Comparison of ENCODE assay signal across 22 mouse cellular contexts in the genomic region with DNA sequence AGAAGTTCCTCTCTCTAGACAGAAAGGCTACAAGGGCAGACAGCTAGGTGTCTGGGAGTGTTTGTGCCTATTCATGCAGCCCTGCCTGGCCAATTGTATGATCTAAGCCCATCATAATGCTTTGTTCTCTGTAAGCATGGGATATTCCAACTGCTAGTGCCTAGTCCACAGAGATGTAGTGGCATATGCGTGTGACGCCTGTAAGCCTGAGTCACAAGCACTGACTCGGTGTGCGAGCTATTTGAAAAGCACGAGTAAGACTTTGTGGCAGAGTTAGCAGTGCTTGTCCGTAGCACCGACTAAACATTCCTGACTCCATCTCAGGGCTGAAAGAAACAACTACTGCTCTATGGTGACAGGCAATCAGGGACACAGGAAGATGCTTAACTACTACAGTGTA.
DNase-seq lines count a peak whose midpoint lies in the region; ATAC-seq and TF ChIP-seq lines count a peak whose summit lies in the region.
"Had no signal": no experiment of that assay in that cellular context is flagged by ENCODE, and none has a peak within 500 bp of the region (broad histone marks: within the 10 kb centered on the region; RNA-seq: fewer than 3 reads in every experiment).

No protein-coding gene starts in this region.

- no peak for ATAC-seq in forebrain, embryonic 15.5 days (replicated peaks)
- ATAC-seq in forebrain, embryonic 13.5 days = no peak
- ATAC-seq: activated CD4-positive, CD25-positive, alpha-beta regulatory T cell, adult 4 months; CD4-positive, CD25-positive, alpha-beta regulatory T cell, adult 4 months; forebrain, postnatal 0 days; intestine, postnatal 0 days had no signal

- no peak overlapping the region for H3K4me3 ChIP-seq in forebrain, embryonic 15.5 days
- H3K4me3 ChIP-seq in forebrain, embryonic 13.5 days = no peak overlapping the region
- H3K4me3 ChIP-seq in left cerebral cortex, adult 2 months = no peak overlapping the region
- H3K4me3 ChIP-seq in CH12.LX (replicated peaks in 1 of 3; ENCODE audit: low read depth in 2 of 3, low read length in 2 of 3, poor library complexity in 1 of 3) = no peak overlapping the region
- H3K4me3 ChIP-seq: embryonic facial prominence, embryonic 12.5 days; erythroblast, embryonic 14.5 days; heart, embryonic 10.5 days; liver, embryonic 13.5 days had no signal

- H3K4me2 ChIP-seq in forebrain, embryonic 15.5 days (replicated peaks) = no peak overlapping the region
- no peak overlapping the region for H3K4me2 ChIP-seq in forebrain, embryonic 13.5 days
- H3K4me2 ChIP-seq in CH12.LX (ENCODE audit: insufficient read depth, low read depth, poor library complexity, severe bottlenecking) = no peak overlapping the region
- H3K4me2 ChIP-seq: embryonic facial prominence, embryonic 12.5 days; liver, embryonic 13.5 days had no signal

- no peaks in the 10 kb centered on the region for H3K27me3 ChIP-seq in forebrain, embryonic 15.5 days
- no peaks in the 10 kb centered on the region for H3K27me3 ChIP-seq in forebrain, embryonic 13.5 days
- H3K27me3 ChIP-seq in CH12.LX (replicated peaks) = no peaks in the 10 kb centered on the region
- H3K27me3 ChIP-seq: embryonic facial prominence, embryonic 12.5 days; liver, embryonic 13.5 days had no signal

- TF ChIP-seq EP300 in CH12.LX (IDR thresholded peaks at IDR 0.05; ENCODE audit: low read length) = no peak

- intact Hi-C loops in left cerebral cortex, adult 2 months (cut with DNase I) = no loop called here

- no peaks in the 10 kb centered on the region for H3K9me3 ChIP-seq in forebrain, embryonic 15.5 days
- H3K9me3 ChIP-seq in forebrain, embryonic 13.5 days (replicated peaks) = no peaks in the 10 kb centered on the region
- no peaks in the 10 kb centered on the region for H3K9me3 ChIP-seq in CH12.LX (replicated peaks; ENCODE audit: low read length)
- H3K9me3 ChIP-seq: embryonic facial prominence, embryonic 12.5 days; heart, embryonic 10.5 days; liver, embryonic 13.5 days had no signal

- no peaks in the 10 kb centered on the region; the same call in 1 of the 2 replicates for H3K79me2 ChIP-seq in CH12.LX (replicated peaks; ENCODE audit: control insufficient read depth, extremely low read depth, insufficient read depth, poor library complexity, severe bottlenecking)

- in situ Hi-C loops in CH12.LX (cut with MboI; ENCODE audit: low pct_ligation_motif_present, low pct_unique_long_range_greater_than_20kb, low sequenced_read_pairs) = no loop called here

- dilution Hi-C loops in CH12.LX (cut with MboI; ENCODE audit: extremely low pct_ligation_motif_present, extremely low pct_unique_long_range_greater_than_20kb, low sequenced_read_pairs) = no loop called here

- TF ChIP-seq POLR2A in CH12.LX (IDR thresholded peaks at IDR 0.05; ENCODE audit: low read depth, low read length) = 0 out of 2 replicates have a peak, but pooled peaks have one; percentile 11

- no peak for TF ChIP-seq CTCF in left cerebral cortex, adult 2 months (IDR thresholded peaks at IDR 0.05)
- TF ChIP-seq CTCF in CH12.LX (conservative IDR thresholded peaks at IDR 0.05 in 1 of 2, IDR thresholded peaks at IDR 0.05 in 1 of 2; ENCODE audit: low read depth in 2 of 2, low read length in 2 of 2) = no peak

- 80% methylated on average over 7 of the region's 7 CpGs for WGBS in forebrain, embryonic 15.5 days
- WGBS in forebrain, embryonic 13.5 days = 80% methylated on average over 7 of the region's 7 CpGs

- no peak overlapping the region for H3K9ac ChIP-seq in forebrain, embryonic 15.5 days (replicated peaks)
- H3K9ac ChIP-seq in forebrain, embryonic 13.5 days = no peak overlapping the region
- H3K9ac ChIP-seq in CH12.LX (ENCODE audit: insufficient read depth, low read depth) = no peak overlapping the region
- H3K9ac ChIP-seq: embryonic facial prominence, embryonic 12.5 days; forebrain, postnatal 0 days; liver, embryonic 13.5 days had no signal

- peaks cover 40% of the 10 kb centered on the region for H3K36me3 ChIP-seq in forebrain, embryonic 15.5 days
- peaks cover 54% of the 10 kb centered on the region for H3K36me3 ChIP-seq in forebrain, embryonic 13.5 days (ENCODE audit: poor library complexity, severe bottlenecking)
- peaks cover 37 to 61% of the 10 kb centered on the region in 2 experiments for H3K36me3 ChIP-seq in CH12.LX (replicated peaks in 1 of 2; ENCODE audit: control insufficient read depth in 1 of 2, insufficient read depth in 1 of 2, low read length in 1 of 2)
- H3K36me3 ChIP-seq: embryonic facial prominence, embryonic 12.5 days; heart, embryonic 10.5 days; liver, embryonic 13.5 days had no signal

- no peak for DNase-seq in left cerebral cortex, adult 2 months (ENCODE audit: extremely low spot score in 1 of 2, low spot score in 2 of 2)
- DNase-seq in left cerebral cortex, adult 8-10 months (ENCODE audit: low spot score in 2 of 2) = no peak
- DNase-seq in CH12.LX (ENCODE audit: extremely low read depth) = no peak
- DNase-seq in fibroblast of lung, adult 2 months (ENCODE audit: low read depth) = peak; percentile 15
- DNase-seq in urinary bladder, adult 2 months (ENCODE audit: low spot score) = no peak
- DNase-seq: adrenal gland, adult 8-10 months; cerebellum, adult 18-20 months; cerebellum, postnatal 25 days; forebrain, postnatal 0 days; kidney, postnatal 25 days; liver, embryonic 13.5 days; lung, adult 2 months; thymus, postnatal 25 days had no signal

- H3K4me1 ChIP-seq in forebrain, embryonic 15.5 days = peaks cover 18% of the 10 kb centered on the region
- peaks cover 28% of the 10 kb centered on the region for H3K4me1 ChIP-seq in forebrain, embryonic 13.5 days
- peaks cover 10 to 55% of the 10 kb centered on the region in 2 experiments for H3K4me1 ChIP-seq in CH12.LX (ENCODE audit: control insufficient read depth in 1 of 2, insufficient read depth in 2 of 2)
- H3K4me1 ChIP-seq: embryonic facial prominence, embryonic 12.5 days; heart, embryonic 10.5 days; liver, embryonic 13.5 days had no signal

- no peak for TF ChIP-seq RAD21 in CH12.LX (IDR thresholded peaks at IDR 0.05; ENCODE audit: low read depth, low read length)

- 0 out of 2 replicates have a peak overlapping the region, but pooled peaks have one; percentile 1 for H3K27ac ChIP-seq in forebrain, embryonic 15.5 days (replicated peaks)
- no peak overlapping the region for H3K27ac ChIP-seq in forebrain, embryonic 13.5 days
- H3K27ac ChIP-seq in left cerebral cortex, adult 2 months = peak overlapping the region; percentile 50
- H3K27ac ChIP-seq in CH12.LX (ENCODE audit: insufficient read depth, low read depth) = peak overlapping the region; percentile 41; the same call in 1 of the 2 replicates
- H3K27ac ChIP-seq: embryonic facial prominence, embryonic 12.5 days; heart, embryonic 10.5 days; liver, embryonic 13.5 days; macrophage had no signal

TF ChIP-seq in CH12.LX, 34 proteins besides CTCF, POLR2A, EP300 and RAD21:
- no peak for TF ChIP-seq GABPA (IDR thresholded peaks at IDR 0.05; ENCODE audit: insufficient replicate concordance, low read depth, low read length)
- TF ChIP-seq USF2 (conservative IDR thresholded peaks at IDR 0.05; ENCODE audit: low read depth, low read length) = no peak
